Mouse (Mus musculus): ENCODE measurements around the gene Ebi3.

Gene Ebi3

DNA sequence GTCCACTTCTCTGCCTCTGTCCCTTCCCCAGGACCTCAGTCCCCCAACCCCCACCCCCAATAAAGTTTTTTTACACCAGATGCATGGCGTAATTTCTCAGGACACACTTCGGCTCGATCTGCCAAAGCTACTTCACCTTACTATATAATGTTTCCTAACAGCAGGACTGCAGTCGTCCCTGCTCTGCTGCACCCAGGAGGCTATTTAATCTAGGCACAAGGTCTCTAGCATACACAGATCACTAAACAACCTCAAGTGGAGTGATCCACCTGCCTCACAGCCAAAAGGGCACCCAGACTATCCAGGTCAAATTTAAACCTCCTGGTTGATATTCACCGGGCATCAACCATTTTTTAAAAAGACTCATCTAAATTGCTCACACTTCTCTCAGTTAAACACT, 6.7 kb upstream of the Ebi3 start:
- Histone ChIP-seq H3K27me3 (ENCODE audit: insufficient read depth, low read length) (no peaks in the 10 kb centered on the region), H3K36me3 (ENCODE audit: insufficient read depth, low read length) (peaks cover 6% of the 10 kb centered on the region), H3K4me3 (replicated peaks; ENCODE audit: low read length) (peak overlapping the region; percentile 85), H3K4me1 (replicated peaks; ENCODE audit: low read depth, low read length) (peaks cover 39% of the 10 kb centered on the region), H3K9me3 (ENCODE audit: low read length) (no peaks in the 10 kb centered on the region)
- TF ChIP-seq POU5F1 (IDR thresholded peaks at IDR 0.05; ENCODE audit: borderline replicate concordance, low read length) (no peak), NANOG (IDR thresholded peaks at IDR 0.05; ENCODE audit: borderline replicate concordance, low read length) (no peak), CTCF (conservative IDR thresholded peaks at IDR 0.05; ENCODE audit: low read length) (no peak)

DNA sequence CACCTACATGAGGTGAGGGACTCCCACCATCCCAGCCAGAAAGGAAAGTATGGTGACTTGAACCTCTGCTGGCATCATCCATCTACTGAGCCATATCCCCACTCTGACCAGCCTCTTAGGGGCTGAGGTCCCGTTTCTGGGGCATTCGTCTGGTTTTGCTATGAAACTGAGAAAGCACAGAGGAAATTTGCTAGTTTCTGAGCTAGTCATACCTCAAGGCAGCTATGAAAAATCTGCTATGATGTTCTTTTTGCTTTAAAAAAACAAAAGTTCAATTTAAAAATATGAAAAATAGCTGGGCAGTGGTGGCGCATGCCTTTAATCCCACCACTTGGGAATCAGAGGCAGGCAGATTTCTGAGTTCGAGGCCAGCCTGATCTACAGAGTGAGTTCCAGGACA, 3.8 kb upstream of the Ebi3 start:
- H3K27me3 ChIP-seq (ENCODE audit: insufficient read depth, low read length): no peaks in the 10 kb centered on the region
- peaks cover 63% of the 10 kb centered on the region for H3K4me1 ChIP-seq (replicated peaks; ENCODE audit: low read depth, low read length)
- no peaks in the 10 kb centered on the region; the same call in 1 of the 2 replicates for H3K36me3 ChIP-seq (ENCODE audit: insufficient read depth, low read length)
- H3K9me3 ChIP-seq (ENCODE audit: low read length): no peaks in the 10 kb centered on the region
- no peak overlapping the region for H3K4me3 ChIP-seq (replicated peaks; ENCODE audit: low read length)
- TF ChIP-seq POU5F1 (IDR thresholded peaks at IDR 0.05; ENCODE audit: borderline replicate concordance, low read length) (no peak), CTCF (conservative IDR thresholded peaks at IDR 0.05; ENCODE audit: low read length) (no peak), NANOG (IDR thresholded peaks at IDR 0.05; ENCODE audit: borderline replicate concordance, low read length) (no peak)

- peak within 1 kb of the TSS; percentile 63 for H3K4me3 ChIP-seq (replicated peaks; ENCODE audit: low read length)
- TF ChIP-seq POU5F1 (IDR thresholded peaks at IDR 0.05; ENCODE audit: borderline replicate concordance, low read length) (no peak), NANOG (IDR thresholded peaks at IDR 0.05; ENCODE audit: borderline replicate concordance, low read length) (no peak), CTCF (conservative IDR thresholded peaks at IDR 0.05; ENCODE audit: low read length) (no peak)
Measured at GRCm38 (mm10) chr17:55949400-55949799, 3.0 kb upstream of the Ebi3 start, which contains the start of gene Zfp119b. Zfp119b (minus strand) TSS chr17:55949500.

DNA sequence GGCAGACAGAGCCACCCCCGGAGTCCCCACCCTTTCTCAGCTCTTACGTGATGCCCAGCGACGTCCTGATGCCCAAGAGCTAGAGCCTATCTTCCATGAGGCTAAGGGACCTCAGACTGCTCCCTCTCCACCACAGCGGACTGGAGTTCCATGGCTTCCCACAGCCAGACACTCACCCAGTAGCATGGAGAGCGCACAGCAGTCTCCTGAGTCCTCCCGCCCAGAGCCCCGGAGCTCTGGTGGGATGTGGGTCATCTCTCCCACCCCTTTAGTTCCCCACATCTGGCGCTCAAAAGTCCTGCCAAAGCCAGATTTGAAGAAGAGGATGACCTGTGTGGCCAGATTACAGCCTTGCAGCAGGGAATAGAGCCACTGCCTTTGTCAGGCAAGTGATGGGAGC, 1.8 kb upstream of the Ebi3 start:
- H3K4me3 ChIP-seq (replicated peaks; ENCODE audit: low read length): peak overlapping the region; percentile 63
- H3K9me3 ChIP-seq (ENCODE audit: low read length): no peaks in the 10 kb centered on the region
- no peaks in the 10 kb centered on the region for H3K27me3 ChIP-seq (ENCODE audit: insufficient read depth, low read length)
- H3K36me3 ChIP-seq (ENCODE audit: insufficient read depth, low read length): no peaks in the 10 kb centered on the region
- no peak for TF ChIP-seq POU5F1 (IDR thresholded peaks at IDR 0.05; ENCODE audit: borderline replicate concordance, low read length)
- TF ChIP-seq CTCF (conservative IDR thresholded peaks at IDR 0.05; ENCODE audit: low read length): no peak
- no peak for TF ChIP-seq NANOG (IDR thresholded peaks at IDR 0.05; ENCODE audit: borderline replicate concordance, low read length)
- H3K4me1 ChIP-seq (replicated peaks; ENCODE audit: low read depth, low read length): peaks cover 73% of the 10 kb centered on the region

More at GRCm38 (mm10) chr17:55949400-55949799, 3.0 kb upstream of the Ebi3 start, which contains the start of gene Zfp119b:
- peaks cover 63% of the 10 kb centered on the region for H3K4me1 ChIP-seq (replicated peaks; ENCODE audit: low read depth, low read length)
- H3K9me3 ChIP-seq (ENCODE audit: low read length): no peaks in the 10 kb centered on the region
- H3K27me3 ChIP-seq (ENCODE audit: insufficient read depth, low read length): no peaks in the 10 kb centered on the region
- no peaks in the 10 kb centered on the region for H3K36me3 ChIP-seq (ENCODE audit: insufficient read depth, low read length)

GRCm38 (mm10) chr17:55952041-55952440, 399 bp upstream of the Ebi3 start:
- Histone ChIP-seq H3K4me3 (replicated peaks; ENCODE audit: low read length) (peak overlapping the region; percentile 52), H3K9me3 (ENCODE audit: low read length) (no peaks in the 10 kb centered on the region), H3K36me3 (ENCODE audit: insufficient read depth, low read length) (no peaks in the 10 kb centered on the region), H3K27me3 (ENCODE audit: insufficient read depth, low read length) (no peaks in the 10 kb centered on the region), H3K4me1 (replicated peaks; ENCODE audit: low read depth, low read length) (peaks cover 79% of the 10 kb centered on the region)
- peak; percentile 99 for TF ChIP-seq POU5F1 (IDR thresholded peaks at IDR 0.05; ENCODE audit: borderline replicate concordance, low read length)
- TF ChIP-seq CTCF (conservative IDR thresholded peaks at IDR 0.05; ENCODE audit: low read length): no peak
- peak; percentile 34; the same call in 1 of the 2 replicates for TF ChIP-seq NANOG (IDR thresholded peaks at IDR 0.05; ENCODE audit: borderline replicate concordance, low read length)

- peaks cover 90% of the 10 kb centered on the region for H3K4me1 ChIP-seq (replicated peaks; ENCODE audit: low read depth, low read length)
- no peaks in the 10 kb centered on the region for H3K9me3 ChIP-seq (ENCODE audit: low read length)
- H3K36me3 ChIP-seq (ENCODE audit: insufficient read depth, low read length): no peaks in the 10 kb centered on the region; the same call in 1 of the 2 replicates
- H3K27me3 ChIP-seq (ENCODE audit: insufficient read depth, low read length): no peaks in the 10 kb centered on the region
- TF ChIP-seq POU5F1 (IDR thresholded peaks at IDR 0.05; ENCODE audit: borderline replicate concordance, low read length): no peak
- no peak for TF ChIP-seq NANOG (IDR thresholded peaks at IDR 0.05; ENCODE audit: borderline replicate concordance, low read length)
- TF ChIP-seq CTCF (conservative IDR thresholded peaks at IDR 0.05; ENCODE audit: low read length): no peak
- peak overlapping the region; percentile 70 for H3K4me3 ChIP-seq (replicated peaks; ENCODE audit: low read length)
Measured at GRCm38 (mm10) chr17:55953751-55954150, 1.3 kb downstream of the Ebi3 start.

DNA sequence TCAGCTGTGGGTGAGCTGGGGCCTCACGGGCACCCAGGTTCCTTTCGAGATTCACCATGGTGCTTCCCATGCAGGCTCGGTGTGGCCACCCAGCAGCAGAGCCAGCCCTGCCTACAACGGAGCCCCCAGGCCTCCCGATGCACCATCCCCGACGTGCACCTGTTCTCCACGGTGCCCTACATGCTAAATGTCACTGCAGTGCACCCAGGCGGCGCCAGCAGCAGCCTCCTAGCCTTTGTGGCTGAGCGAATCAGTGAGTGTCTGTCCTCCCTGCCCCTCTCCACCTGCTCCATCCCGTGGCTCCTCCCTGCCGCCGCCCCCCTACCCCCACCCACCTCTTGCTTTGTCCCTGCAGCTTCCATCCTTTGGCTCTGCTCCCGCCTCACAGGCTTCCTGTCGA, 1.8 kb downstream of the Ebi3 start:
- no peaks in the 10 kb centered on the region for H3K27me3 ChIP-seq (ENCODE audit: insufficient read depth, low read length)
- H3K4me3 ChIP-seq (replicated peaks; ENCODE audit: low read length): peak overlapping the region; percentile 70
- H3K4me1 ChIP-seq (replicated peaks; ENCODE audit: low read depth, low read length): peaks cover 90% of the 10 kb centered on the region
- H3K36me3 ChIP-seq (ENCODE audit: insufficient read depth, low read length): no peaks in the 10 kb centered on the region; the same call in 1 of the 2 replicates
- TF ChIP-seq CTCF (conservative IDR thresholded peaks at IDR 0.05; ENCODE audit: low read length) (no peak), NANOG (IDR thresholded peaks at IDR 0.05; ENCODE audit: borderline replicate concordance, low read length) (no peak), POU5F1 (IDR thresholded peaks at IDR 0.05; ENCODE audit: borderline replicate concordance, low read length) (no peak)
- H3K9me3 ChIP-seq (ENCODE audit: low read length): no peaks in the 10 kb centered on the region

DNA sequence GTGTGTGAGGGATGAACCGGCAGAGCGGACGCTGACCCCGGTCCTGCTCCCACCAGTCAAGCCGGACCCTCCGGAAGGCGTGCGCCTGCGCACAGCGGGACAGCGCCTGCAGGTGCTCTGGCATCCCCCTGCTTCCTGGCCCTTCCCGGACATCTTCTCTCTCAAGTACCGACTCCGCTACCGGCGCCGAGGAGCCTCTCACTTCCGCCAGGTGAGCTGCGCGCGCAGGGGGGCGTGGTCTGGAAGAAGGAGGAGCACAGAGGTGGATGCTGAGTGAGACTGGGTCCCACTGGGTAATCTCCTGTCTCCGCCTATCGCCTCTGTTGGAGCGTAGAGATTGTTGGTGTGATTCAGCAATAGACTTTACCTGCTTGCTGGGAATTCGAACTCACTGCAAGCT, 3.7 kb downstream of the Ebi3 start:
- peaks cover 82% of the 10 kb centered on the region for H3K4me1 ChIP-seq (replicated peaks; ENCODE audit: low read depth, low read length)

DNA sequence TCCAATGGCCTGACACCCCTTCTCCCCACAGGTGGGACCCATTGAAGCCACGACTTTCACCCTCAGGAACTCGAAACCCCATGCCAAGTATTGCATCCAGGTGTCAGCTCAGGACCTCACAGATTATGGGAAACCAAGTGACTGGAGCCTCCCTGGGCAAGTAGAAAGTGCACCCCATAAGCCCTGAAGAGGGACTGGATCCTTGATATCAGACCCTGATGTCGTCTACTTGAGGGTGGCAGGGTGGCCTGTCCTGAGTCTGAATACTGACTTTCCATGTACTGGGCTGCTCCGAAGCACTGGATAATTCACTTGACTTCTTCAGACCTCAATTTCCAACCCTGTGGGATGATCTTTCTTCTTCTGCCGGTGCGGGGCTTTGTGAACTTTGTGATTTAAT, 4.2 kb downstream of the Ebi3 start:
- no peaks in the 10 kb centered on the region for H3K27me3 ChIP-seq (ENCODE audit: insufficient read depth, low read length)
- H3K4me3 ChIP-seq (replicated peaks; ENCODE audit: low read length): peak overlapping the region; percentile 79
- peaks cover 77% of the 10 kb centered on the region for H3K4me1 ChIP-seq (replicated peaks; ENCODE audit: low read depth, low read length)
- no peak for TF ChIP-seq CTCF (conservative IDR thresholded peaks at IDR 0.05; ENCODE audit: low read length)
- no peak for TF ChIP-seq NANOG (IDR thresholded peaks at IDR 0.05; ENCODE audit: borderline replicate concordance, low read length)
- TF ChIP-seq POU5F1 (IDR thresholded peaks at IDR 0.05; ENCODE audit: borderline replicate concordance, low read length): no peak
- H3K9me3 ChIP-seq (ENCODE audit: low read length): no peaks in the 10 kb centered on the region
- H3K36me3 ChIP-seq (ENCODE audit: insufficient read depth, low read length): peaks cover 19% of the 10 kb centered on the region

More for the DNA sequence above, 3.7 kb downstream of the Ebi3 start:
- TF ChIP-seq POU5F1 (IDR thresholded peaks at IDR 0.05; ENCODE audit: borderline replicate concordance, low read length) (no peak), CTCF (conservative IDR thresholded peaks at IDR 0.05; ENCODE audit: low read length) (no peak), NANOG (IDR thresholded peaks at IDR 0.05; ENCODE audit: borderline replicate concordance, low read length) (no peak)
- Histone ChIP-seq H3K36me3 (ENCODE audit: insufficient read depth, low read length) (peaks cover 14% of the 10 kb centered on the region), H3K9me3 (ENCODE audit: low read length) (no peaks in the 10 kb centered on the region), H3K27me3 (ENCODE audit: insufficient read depth, low read length) (no peaks in the 10 kb centered on the region), H3K4me3 (replicated peaks; ENCODE audit: low read length) (peak overlapping the region; percentile 79)

All from E14TG2a.4 (cell line).